Mouse (Mus musculus) T-helper 1 cell (primary cell): ENCODE results near the gene Golga2.

Experiments used
- in situ Hi-C: fragments of 300-600 bp; cut with MboI, MseI; formaldehyde crosslinking; loops from one replicate; pipeline ENCODE4 v1.15.1; 2025; ENCODE audit warnings: high pct_unique_total_duplicates

Golga2 gene

DNA sequence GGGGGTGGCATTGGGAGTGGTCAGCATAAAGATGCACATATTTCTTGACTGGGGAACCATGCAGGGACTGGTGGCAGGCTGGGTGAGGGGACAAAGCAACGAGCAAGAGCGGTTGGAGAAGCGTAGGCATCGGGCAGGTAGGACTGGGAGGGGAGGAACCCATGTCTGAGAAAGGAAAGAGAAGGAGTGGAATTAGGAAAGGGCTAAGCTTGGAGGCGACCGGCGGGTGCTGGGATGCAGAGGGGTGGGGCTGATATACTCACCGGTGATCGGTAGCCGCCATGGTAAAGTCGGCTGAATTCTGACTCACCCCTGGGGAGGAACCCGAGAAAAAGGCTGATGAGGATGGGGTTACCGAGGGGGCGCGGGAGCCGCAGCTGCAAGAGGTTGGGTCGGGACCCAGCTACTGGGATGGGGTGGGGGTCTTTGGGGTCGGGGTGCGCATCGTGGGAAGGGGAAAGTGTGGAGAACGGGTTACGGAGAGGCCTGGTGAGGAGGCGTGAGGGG lies at the start of gene Golga2:
Gene Golga2, plus strand, starts transcription at position 51 of the 507 bp plus-strand sequence.
- in situ Hi-C loops: no loop called here

DNA sequence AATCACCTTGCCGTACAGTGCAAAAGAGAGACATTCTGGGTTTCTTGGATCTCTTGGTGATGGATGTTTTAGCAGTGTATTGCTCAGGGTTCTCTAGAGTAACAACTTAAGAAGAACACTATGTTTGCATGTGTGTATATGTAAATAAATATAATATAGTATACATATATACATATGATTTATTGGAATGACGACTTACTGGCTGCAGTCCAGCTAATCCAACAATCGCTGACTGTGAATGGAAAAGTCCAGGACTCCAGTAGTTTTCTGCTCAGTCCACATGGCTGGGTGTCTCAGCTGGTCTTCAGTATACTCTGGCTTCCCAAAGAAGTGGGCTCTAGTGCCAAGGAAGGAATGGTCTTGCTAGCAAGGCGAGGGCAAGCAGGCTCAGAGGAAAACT lies 49.6 kb upstream of the Golga2 start:
- in situ Hi-C loops: no loop called here

DNA sequence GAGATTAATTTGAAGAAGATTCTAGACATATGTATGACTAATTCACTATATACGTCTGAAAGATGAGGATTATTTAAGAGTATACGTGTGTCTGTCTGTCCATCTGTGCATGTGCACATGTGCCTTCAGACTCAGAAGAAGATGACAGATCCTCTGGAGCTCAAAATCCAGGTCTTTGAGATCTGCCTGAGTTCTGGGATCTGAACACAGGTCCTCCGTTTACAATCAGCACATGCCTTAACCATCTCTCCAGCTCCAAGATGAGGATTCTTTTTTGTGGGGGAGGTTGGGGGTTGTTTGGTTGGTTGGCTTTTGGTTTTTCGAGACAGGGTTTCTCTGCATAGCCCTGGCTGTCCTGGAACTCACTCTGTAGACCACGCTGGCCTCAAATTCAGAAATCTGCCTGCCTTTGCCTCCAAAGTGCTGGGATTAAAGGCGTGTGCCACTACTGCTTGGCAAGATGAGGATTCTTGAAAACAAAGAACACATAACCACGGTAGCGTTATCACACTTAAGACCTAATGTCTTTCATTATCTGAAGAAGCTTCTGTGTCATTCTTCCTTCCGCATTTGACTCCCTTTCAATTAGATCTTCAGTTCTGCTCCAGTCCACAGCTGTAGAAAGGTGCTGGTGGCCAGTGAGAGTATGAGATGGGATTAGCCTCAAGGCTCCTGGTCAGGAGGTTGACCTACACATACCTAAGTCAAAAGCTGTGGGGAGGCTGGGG lies 48.3 kb upstream of the Golga2 start:
- in situ Hi-C loops: no loop called here

GRCm38 (mm10) chr2:32240591-32240990 lies 46.6 kb upstream of the Golga2 start:
- in situ Hi-C loops: no loop called here

GRCm38 (mm10) chr2:32242986-32243385 lies 44.2 kb upstream of the Golga2 start:
- in situ Hi-C loops: no loop called here

DNA sequence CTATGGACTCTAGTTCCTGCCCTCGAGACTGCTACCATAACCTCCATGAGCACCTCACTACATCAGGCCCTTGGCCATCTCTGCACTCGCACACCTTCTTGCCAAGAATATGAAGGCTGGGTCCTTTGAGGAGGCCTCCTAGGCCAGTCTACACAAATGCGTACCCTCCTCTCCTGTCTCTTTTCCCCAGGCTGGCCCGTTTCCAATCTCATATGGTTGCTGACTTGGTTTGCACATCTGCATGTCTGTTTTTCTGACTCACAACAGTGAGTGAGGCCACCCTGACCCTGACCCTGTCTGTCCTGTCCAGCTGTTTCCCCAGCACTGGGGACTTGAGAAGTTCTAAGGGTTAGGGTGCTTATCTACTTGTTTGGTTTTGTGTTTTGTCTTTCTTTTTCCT lies 40.4 kb upstream of the Golga2 start:
- in situ Hi-C loops: no loop called here

- in situ Hi-C loops: no loop called here
Observed at GRCm38 (mm10) chr2:32248377-32249361, 38.5 kb upstream of the Golga2 start.

GRCm38 (mm10) chr2:32251791-32252527 lies 35.2 kb upstream of the Golga2 start:
- in situ Hi-C loops: no loop called here

DNA sequence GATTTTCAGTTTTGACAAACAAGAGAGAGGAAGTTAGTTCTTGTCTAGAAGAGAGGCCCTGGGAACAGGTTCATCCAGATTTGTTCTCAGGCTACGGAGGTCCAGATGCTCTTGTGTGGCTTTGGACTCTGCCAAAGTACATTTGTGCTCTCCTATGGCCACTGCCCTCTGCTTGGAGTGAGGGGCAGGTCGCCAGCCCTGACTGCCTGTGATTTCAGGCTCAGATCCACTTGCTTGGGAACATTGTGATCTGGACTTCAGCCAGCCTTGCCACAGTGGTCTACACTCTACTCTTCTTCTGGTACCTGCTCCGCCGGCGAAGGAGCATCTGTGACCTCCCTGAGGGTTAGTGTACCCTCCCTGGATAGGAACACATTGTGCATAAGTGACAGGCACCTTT lies 34.5 kb upstream of the Golga2 start:
- in situ Hi-C loops: no loop called here

- in situ Hi-C loops: no loop called here
Observed at GRCm38 (mm10) chr2:32253352-32253751, 33.8 kb upstream of the Golga2 start.

GRCm38 (mm10) chr2:32254563-32254962 lies 32.6 kb upstream of the Golga2 start:
- in situ Hi-C loops: no loop called here

DNA sequence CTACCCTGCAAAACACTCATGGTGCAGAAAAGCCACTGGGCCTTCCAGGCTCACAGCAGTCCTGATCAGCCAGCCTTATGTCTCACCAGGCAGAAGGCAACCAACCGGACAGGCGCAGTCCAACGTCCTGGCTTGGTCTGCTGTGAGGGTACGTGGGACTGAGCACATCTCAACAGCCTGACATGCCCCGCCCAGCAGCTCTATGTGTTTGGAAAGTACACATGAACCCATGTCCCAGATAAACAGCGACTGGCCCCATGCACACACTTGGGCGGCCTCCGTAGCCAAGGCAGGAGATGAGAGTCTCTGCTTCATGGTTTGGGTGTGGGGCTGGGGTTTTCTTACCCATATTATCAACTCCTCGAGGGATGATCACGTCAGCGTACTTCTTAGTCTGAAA lies 30.9 kb upstream of the Golga2 start:
- in situ Hi-C loops: no loop called here

DNA sequence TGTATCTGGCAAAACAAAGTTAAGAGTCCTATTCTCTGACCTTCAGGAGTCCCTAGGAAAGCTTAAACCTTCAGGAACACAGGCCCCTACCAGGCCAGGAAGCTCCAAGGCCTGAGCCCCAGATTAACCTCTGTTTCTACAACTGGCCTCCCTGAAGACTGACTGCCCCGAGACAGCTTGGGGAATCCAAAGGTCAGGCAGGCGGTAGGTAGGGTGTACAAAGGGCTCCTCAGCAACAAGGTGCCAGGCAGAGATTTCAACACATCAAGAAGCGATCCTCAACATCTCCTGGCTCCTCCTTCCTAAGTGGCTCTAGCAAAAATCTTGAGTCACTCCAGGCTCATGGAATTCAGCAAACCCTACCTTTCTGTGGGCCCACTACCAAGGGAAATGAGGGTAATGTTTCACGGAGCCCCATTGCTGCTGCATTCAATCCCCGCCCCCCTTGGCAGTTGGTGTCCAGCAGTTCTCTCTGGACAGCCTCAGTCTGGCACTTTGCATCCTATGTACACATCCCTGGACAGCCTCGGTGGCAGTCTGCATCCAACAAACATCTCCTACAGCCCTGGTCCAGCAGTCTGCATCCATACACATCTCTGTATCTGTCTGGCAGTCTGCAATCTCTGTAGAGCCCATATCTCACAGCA lies 28.2 kb upstream of the Golga2 start:
- in situ Hi-C loops: no loop called here

- in situ Hi-C loops: no loop called here
Observed at GRCm38 (mm10) chr2:32259657-32260417, 27.3 kb upstream of the Golga2 start, which contains the start of gene Uck1. Uck1 (minus strand) TSS chr2:32260159.

- in situ Hi-C loops: no loop called here
Observed at GRCm38 (mm10) chr2:32260635-32261034, 26.5 kb upstream of the Golga2 start.

DNA sequence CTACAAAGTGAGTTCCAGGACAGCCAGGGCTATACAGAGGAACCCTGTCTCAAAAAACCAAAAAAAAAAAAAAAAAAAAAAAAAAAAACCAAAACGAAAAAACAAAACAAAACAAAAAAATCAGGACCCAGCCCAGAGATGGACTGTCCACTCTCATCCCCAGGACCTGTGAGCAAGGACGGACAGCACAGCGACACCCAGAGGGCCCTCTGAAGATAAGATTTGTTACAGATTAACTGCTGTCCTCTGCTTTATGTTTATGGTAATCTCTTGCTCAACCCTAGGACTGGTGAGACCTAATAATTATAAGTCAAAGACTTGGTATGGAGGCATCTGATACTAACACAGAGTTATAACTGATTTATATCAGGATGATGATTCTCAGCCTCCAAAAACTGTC lies 11.4 kb upstream of the Golga2 start:
- in situ Hi-C loops: no loop called here

- in situ Hi-C loops: no loop called here
Observed at GRCm38 (mm10) chr2:32282289-32282688, 4.9 kb upstream of the Golga2 start.

GRCm38 (mm10) chr2:32282727-32283126 lies 4.5 kb upstream of the Golga2 start:
- in situ Hi-C loops: no loop called here

- in situ Hi-C loops: no loop called here
Observed at GRCm38 (mm10) chr2:32283986-32284385, 3.2 kb upstream of the Golga2 start.

GRCm38 (mm10) chr2:32287923-32288367 lies 761 bp downstream of the Golga2 start, which contains the start of gene Swi5:
Swi5 (minus strand) TSS chr2:32288075.
- in situ Hi-C loops: no loop called here
